Mouse (Mus musculus) C2C12 (cell line): ENCODE data around the gene Trex2. TPM values are rescaled to one million over a fixed set of nuclear protein-coding genes. Genes with fewer than 3 reads are reported as not detected.
A peak's percentile ranks its signal among the peaks of the same experiment; 100 is the strongest.

Experiments
- H3K27me3 ChIP-seq: one replicate; pipeline ENCODE4 v1.6.1; 2011; ENCODE audit not compliant: control insufficient read depth, insufficient read depth, insufficient read length
- H3K36me3 ChIP-seq: one replicate; pipeline ENCODE4 v1.6.1; 2011; ENCODE audit not compliant: control insufficient read depth, insufficient read depth
- H3K4me3 ChIP-seq: one replicate; pipeline ENCODE4 v1.5.1; 2011; ENCODE audit warnings: mild to moderate bottlenecking, control low read depth; ENCODE audit not compliant: poor library complexity, insufficient read depth, severe bottlenecking
- H3K79me2 ChIP-seq: one replicate; pipeline ENCODE4 v1.6.1; 2011; ENCODE audit not compliant: control insufficient read depth, insufficient read depth
- H3K79me3 ChIP-seq: one replicate; pipeline ENCODE4 v1.6.1; 2011; ENCODE audit warnings: low read depth, control low read depth
- H3ac ChIP-seq: one replicate; pipeline ENCODE3; 2011; ENCODE audit warnings: low read depth; ENCODE audit not compliant: control insufficient read depth, insufficient read length
- CEBPB ChIP-seq: IDR thresholded peaks from one replicate; pipeline ENCODE4 v1.6.1; 2011; ENCODE audit warnings: low read depth, mild to moderate bottlenecking, control low read depth, moderate library complexity
- CTCF ChIP-seq: IDR thresholded peaks from one replicate; pipeline ENCODE4 v1.5.1; 2011; ENCODE audit not compliant: control insufficient read depth, insufficient read depth, insufficient read length
- FOSL1 ChIP-seq: IDR thresholded peaks from one replicate; pipeline ENCODE4 v1.8.0; 2011; ENCODE audit warnings: mild to moderate bottlenecking, low read length; ENCODE audit not compliant: poor library complexity, insufficient read depth, severe bottlenecking
- MAX ChIP-seq: IDR thresholded peaks from one replicate; pipeline ENCODE4 v1.6.1; 2011; ENCODE audit warnings: mild to moderate bottlenecking, control low read depth
- MYOD1 ChIP-seq: IDR thresholded peaks from one replicate; pipeline ENCODE4 v1.6.1; 2011; ENCODE audit warnings: low read depth; ENCODE audit not compliant: control insufficient read depth, insufficient read length
- MYOG ChIP-seq: IDR thresholded peaks from one replicate; pipeline ENCODE4 v1.6.1; 2011; ENCODE audit not compliant: control insufficient read depth, insufficient read length; ENCODE audit errors: extremely low read depth
- USF1 ChIP-seq: IDR thresholded peaks from one replicate; pipeline ENCODE4 v1.6.1; 2011; ENCODE audit warnings: low read depth, mild to moderate bottlenecking, control low read depth, moderate library complexity
- polyA plus RNA-seq: library from polyadenylated mRNA; unstranded; fragments of >200 nt; fragmentation: generic; extraction: Trizol; gene quantifications from one replicate; pipeline ENCODE4 v1.2.1, GENCODE M21; 2012; ENCODE audit warnings: missing spikeins

The Trex2 gene
- polyA plus RNA-seq, 1 experiment, result not detected

- H3K79me3 ChIP-seq, result peaks cover 18% of the 10 kb centered on the region
- H3ac ChIP-seq, result no peak overlapping the region
- H3K36me3 ChIP-seq, result no peaks in the 10 kb centered on the region
- no peak overlapping the region for H3K4me3 ChIP-seq
- TF ChIP-seq MYOG (no peak), CEBPB (no peak), CTCF (no peak), FOSL1 (no peak), USF1 (no peak), MYOD1 (no peak), MAX (no peak)
- no peaks in the 10 kb centered on the region for H3K27me3 ChIP-seq
- H3K79me2 ChIP-seq, result peaks cover 25% of the 10 kb centered on the region
Measured at GRCm38 (mm10) chrX:73480334-73480733, 45.2 kb upstream of the Trex2 start.

GRCm38 (mm10) chrX:73479656-73480055, 44.5 kb upstream of the Trex2 start:
- no peak overlapping the region for H3K4me3 ChIP-seq
- H3K79me3 ChIP-seq, result peaks cover 12% of the 10 kb centered on the region
- H3ac ChIP-seq, result no peak overlapping the region
- no peaks in the 10 kb centered on the region for H3K36me3 ChIP-seq
- no peaks in the 10 kb centered on the region for H3K27me3 ChIP-seq
- TF ChIP-seq FOSL1, result no peak
- no peak for TF ChIP-seq CEBPB
- peak; percentile 68 for TF ChIP-seq MYOD1
- no peak for TF ChIP-seq CTCF
- no peak for TF ChIP-seq MYOG
- TF ChIP-seq USF1, result no peak
- H3K79me2 ChIP-seq, result peaks cover 18% of the 10 kb centered on the region

GRCm38 (mm10) chrX:73477500-73477899, 42.4 kb upstream of the Trex2 start:
- Histone ChIP-seq H3K79me3 (no peaks in the 10 kb centered on the region), H3ac (no peak overlapping the region), H3K36me3 (no peaks in the 10 kb centered on the region), H3K4me3 (no peak overlapping the region), H3K79me2 (no peaks in the 10 kb centered on the region), H3K27me3 (no peaks in the 10 kb centered on the region)
- TF ChIP-seq MYOG, result no peak
- no peak for TF ChIP-seq CTCF

DNA sequence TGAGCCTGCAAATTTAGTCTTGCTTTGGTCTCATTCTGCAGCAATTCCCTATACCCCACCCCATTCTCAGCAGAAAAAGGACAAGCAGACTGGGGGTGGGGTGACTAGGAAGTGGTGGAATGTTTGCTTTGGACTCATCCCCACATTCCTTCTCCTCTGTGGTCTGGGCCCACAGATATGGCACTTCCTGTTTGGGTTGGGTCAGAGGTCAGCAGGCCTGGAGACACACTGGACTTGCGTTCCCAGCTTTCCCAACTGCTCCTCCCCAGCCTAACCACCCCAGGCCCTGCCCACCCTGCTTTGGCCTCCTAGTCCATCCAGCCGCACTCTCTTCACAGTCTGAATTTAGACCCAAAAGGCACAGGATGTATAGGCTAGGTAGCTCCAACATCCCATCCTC, 41.5 kb upstream of the Trex2 start:
- Histone ChIP-seq H3K27me3 (no peaks in the 10 kb centered on the region), H3K36me3 (no peaks in the 10 kb centered on the region), H3K79me2 (no peaks in the 10 kb centered on the region), H3K4me3 (no peak overlapping the region), H3K79me3 (no peaks in the 10 kb centered on the region), H3ac (no peak overlapping the region)
- TF ChIP-seq USF1 (no peak), MYOD1 (no peak), MYOG (no peak), MAX (no peak), CTCF (no peak), FOSL1 (no peak), CEBPB (no peak)

DNA sequence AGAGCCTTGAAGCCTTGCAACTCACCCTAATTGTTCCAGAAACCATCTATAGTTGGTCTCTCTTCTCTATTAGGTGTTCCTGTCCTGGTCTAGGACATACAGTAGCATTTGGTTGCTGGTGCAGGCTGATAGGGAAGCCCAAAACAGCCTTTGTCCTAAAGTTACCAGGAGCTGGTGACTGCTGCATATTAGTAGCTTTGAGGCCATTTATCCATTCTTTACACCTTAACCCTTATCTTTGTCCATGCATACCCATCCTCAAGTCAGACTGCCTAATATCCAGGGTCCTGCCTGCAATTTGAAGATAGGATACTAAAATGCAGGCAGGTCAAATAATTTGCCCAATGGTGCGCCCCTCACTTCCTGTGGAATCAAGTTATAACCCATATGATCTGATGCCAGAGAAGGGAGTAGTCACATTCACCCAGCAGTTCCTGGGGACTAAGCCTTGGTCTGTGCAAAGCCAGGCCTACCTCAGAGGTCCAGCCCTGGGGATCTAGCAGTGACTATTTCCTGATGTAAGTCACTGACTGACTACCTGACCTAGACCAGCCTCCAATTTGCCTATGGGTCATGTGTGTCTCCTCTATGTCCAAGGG, 40.6 kb upstream of the Trex2 start:
- TF ChIP-seq CTCF, result no peak
- TF ChIP-seq CEBPB, result no peak
- no peak for TF ChIP-seq MYOD1
- no peak for TF ChIP-seq MYOG
- no peak for TF ChIP-seq MAX
- TF ChIP-seq FOSL1, result no peak
- no peak for TF ChIP-seq USF1
- no peaks in the 10 kb centered on the region for H3K27me3 ChIP-seq
- H3K4me3 ChIP-seq, result no peak overlapping the region
- no peaks in the 10 kb centered on the region for H3K79me3 ChIP-seq
- no peak overlapping the region for H3ac ChIP-seq
- no peaks in the 10 kb centered on the region for H3K36me3 ChIP-seq
- H3K79me2 ChIP-seq, result no peaks in the 10 kb centered on the region

DNA sequence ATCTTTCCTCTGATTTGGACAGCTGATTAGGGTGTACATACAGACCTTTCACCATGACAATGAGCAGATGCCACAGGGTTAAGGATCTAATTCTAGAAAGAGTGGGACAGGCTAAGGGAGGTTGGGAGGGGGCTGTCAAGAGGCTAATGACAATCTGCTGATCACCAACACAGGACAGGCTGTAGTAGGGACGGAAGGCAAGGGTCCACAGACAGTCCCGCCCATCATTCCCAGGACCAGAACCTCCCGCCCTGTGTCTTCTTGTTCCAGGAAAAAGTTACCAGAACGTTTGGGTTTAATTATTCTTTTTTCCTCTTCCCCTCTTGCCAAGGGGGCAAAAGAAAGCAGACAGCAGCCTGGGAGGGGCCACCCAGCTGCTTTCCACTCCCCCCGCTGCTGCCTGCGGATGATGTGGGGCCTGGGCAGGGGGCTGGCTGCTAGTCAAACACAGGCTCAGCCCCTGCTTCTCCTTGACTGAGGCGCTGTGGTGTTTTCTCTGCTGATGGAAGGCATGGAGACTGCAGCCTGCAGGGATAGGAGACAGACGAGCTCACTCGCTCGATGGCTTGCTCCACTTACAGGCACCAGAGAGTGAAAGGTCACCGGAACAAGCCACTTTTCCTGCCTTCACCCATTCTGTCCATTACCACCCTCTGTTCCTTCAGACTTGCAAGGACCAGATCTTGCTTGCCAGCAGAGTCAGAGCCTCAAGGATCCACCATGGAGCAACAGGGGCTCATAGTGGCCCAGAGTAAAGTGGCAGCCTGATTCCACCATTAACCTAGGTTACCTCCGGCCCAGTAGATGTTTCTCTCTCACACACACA, 39.4 kb upstream of the Trex2 start:
- H3ac ChIP-seq, result no peak overlapping the region
- no peaks in the 10 kb centered on the region for H3K27me3 ChIP-seq
- TF ChIP-seq MYOG, result no peak
- TF ChIP-seq MAX, result no peak
- TF ChIP-seq CTCF, result no peak
- no peak for TF ChIP-seq FOSL1
- no peak for TF ChIP-seq CEBPB
- no peak for TF ChIP-seq USF1
- TF ChIP-seq MYOD1, result no peak
- H3K79me2 ChIP-seq, result no peaks in the 10 kb centered on the region
- H3K79me3 ChIP-seq, result no peaks in the 10 kb centered on the region
- no peak overlapping the region for H3K4me3 ChIP-seq
- no peaks in the 10 kb centered on the region for H3K36me3 ChIP-seq
